ENCODE assay signal across 7 mouse cellular contexts in genomic region chr8:84699861-84700322, GRCm38 (mm10). TPM values are rescaled to one million over a fixed set of nuclear protein-coding genes. Genes with fewer than 3 reads are reported as not detected.
A peak's percentile ranks its signal among the peaks of the same experiment; 100 is the strongest.
DNase-seq lines count a peak whose midpoint lies in the region; ATAC-seq and TF ChIP-seq lines count a peak whose summit lies in the region.

No protein-coding gene starts in this region.

- TF ChIP-seq RAD21 in CH12.LX (IDR thresholded peaks at IDR 0.05; ENCODE audit: low read depth, low read length), result peak; percentile 9; the same call in 1 of the 2 replicates

- 40% methylated on average over 7 of the region's 7 CpGs for WGBS in heart, embryonic 15.5 days
- WGBS in lung, embryonic 15.5 days, result 48% methylated on average over 7 of the region's 7 CpGs

- peak; percentile 39 to 55; a peak in 3 of 4 replicates for TF ChIP-seq CTCF in CH12.LX (conservative IDR thresholded peaks at IDR 0.05 in 1 of 2, IDR thresholded peaks at IDR 0.05 in 1 of 2; ENCODE audit: low read depth in 2 of 2, low read length in 2 of 2)

- H3K27me3 ChIP-seq in CH12.LX (replicated peaks), result no peaks in the 10 kb centered on the region
- H3K27me3 ChIP-seq in erythroblast, embryonic 14.5 days (ENCODE audit: control insufficient read depth), result peaks cover 5% of the 10 kb centered on the region; the same call in 1 of the 2 replicates
- peaks cover 27% of the 10 kb centered on the region for H3K27me3 ChIP-seq in heart, embryonic 15.5 days
- peaks cover 15% of the 10 kb centered on the region; the same call in 1 of the 2 replicates for H3K27me3 ChIP-seq in lung, embryonic 15.5 days

- peaks cover 18% of the 10 kb centered on the region for H3K79me2 ChIP-seq in CH12.LX (replicated peaks; ENCODE audit: control insufficient read depth, extremely low read depth, insufficient read depth, poor library complexity, severe bottlenecking)

- peaks cover 49 to 72% of the 10 kb centered on the region in 2 experiments for H3K36me3 ChIP-seq in CH12.LX (replicated peaks in 1 of 2; ENCODE audit: control insufficient read depth in 1 of 2, insufficient read depth in 1 of 2, low read length in 1 of 2)
- peaks cover 87% of the 10 kb centered on the region for H3K36me3 ChIP-seq in erythroblast, embryonic 14.5 days (ENCODE audit: control insufficient read depth)
- peaks cover 34% of the 10 kb centered on the region for H3K36me3 ChIP-seq in heart, embryonic 15.5 days
- H3K36me3 ChIP-seq in lung, embryonic 15.5 days, result peaks cover 30% of the 10 kb centered on the region

- DNase-seq in CH12.LX (ENCODE audit: extremely low read depth), result peak; percentile 90
- peak; percentile 89 for DNase-seq in kidney, postnatal 14 days
- peak; percentile 56 for DNase-seq in spleen, adult 12 weeks (ENCODE audit: low spot score)

- dilution Hi-C loops in CH12.LX (cut with MboI; ENCODE audit: extremely low pct_ligation_motif_present, extremely low pct_unique_long_range_greater_than_20kb, low sequenced_read_pairs), result no loop called here

- H3K4me2 ChIP-seq in CH12.LX (ENCODE audit: insufficient read depth, low read depth, poor library complexity, severe bottlenecking), result 0 out of 2 replicates have a peak overlapping the region, but pooled peaks have one; percentile 13
- peak overlapping the region; percentile 11; the same call in 1 of the 2 replicates for H3K4me2 ChIP-seq in heart, embryonic 15.5 days
- peak overlapping the region; percentile 16 for H3K4me2 ChIP-seq in lung, embryonic 15.5 days

- peak; percentile 25 for ATAC-seq in activated CD4-positive, CD25-positive, alpha-beta regulatory T cell, adult 4 months
- ATAC-seq in heart, embryonic 15.5 days (replicated peaks; ENCODE audit: insufficient number of reproducible peaks, insufficient read depth, low FRiP score, low read depth), result peak; percentile 48
- ATAC-seq in lung, embryonic 15.5 days (ENCODE audit: borderline replicate concordance, extremely low read depth, low FRiP score, low TSS enrichment), result peak; percentile 32

- TF ChIP-seq POLR2A in CH12.LX (IDR thresholded peaks at IDR 0.05; ENCODE audit: low read depth, low read length), result peak; percentile 41; the same call in 1 of the 2 replicates

- no peaks in the 10 kb centered on the region for H3K9me3 ChIP-seq in CH12.LX (replicated peaks; ENCODE audit: low read length)
- no peaks in the 10 kb centered on the region for H3K9me3 ChIP-seq in erythroblast, embryonic 14.5 days (ENCODE audit: control insufficient read depth, low read length)
- no peaks in the 10 kb centered on the region for H3K9me3 ChIP-seq in heart, embryonic 15.5 days (replicated peaks)
- H3K9me3 ChIP-seq in lung, embryonic 15.5 days, result no peaks in the 10 kb centered on the region

- no peak overlapping the region for H3K4me3 ChIP-seq in CH12.LX (replicated peaks in 1 of 3; ENCODE audit: low read depth in 2 of 3, low read length in 2 of 3, poor library complexity in 1 of 3)
- H3K4me3 ChIP-seq in erythroblast, embryonic 14.5 days (replicated peaks), result peak overlapping the region; percentile 45
- H3K4me3 ChIP-seq in heart, embryonic 15.5 days, result no peak overlapping the region
- no peak overlapping the region for H3K4me3 ChIP-seq in lung, embryonic 15.5 days

- H3K4me1 ChIP-seq in CH12.LX (ENCODE audit: control insufficient read depth in 1 of 2, insufficient read depth in 2 of 2), result peaks cover 14 to 55% of the 10 kb centered on the region in 2 experiments
- peaks cover 68% of the 10 kb centered on the region for H3K4me1 ChIP-seq in erythroblast, embryonic 14.5 days (ENCODE audit: control insufficient read depth)
- peaks cover 41% of the 10 kb centered on the region for H3K4me1 ChIP-seq in heart, embryonic 15.5 days (replicated peaks)
- H3K4me1 ChIP-seq in lung, embryonic 15.5 days, result peaks cover 42% of the 10 kb centered on the region

- H3K27ac ChIP-seq in CH12.LX (ENCODE audit: insufficient read depth, low read depth), result peak overlapping the region; percentile 90
- H3K27ac ChIP-seq in heart, embryonic 15.5 days, result peak overlapping the region; percentile 77
- peak overlapping the region; percentile 84 for H3K27ac ChIP-seq in lung, embryonic 15.5 days

- in situ Hi-C loops in CH12.LX (cut with MboI; ENCODE audit: low pct_ligation_motif_present, low pct_unique_long_range_greater_than_20kb, low sequenced_read_pairs), result no loop called here

- H3K9ac ChIP-seq in CH12.LX (ENCODE audit: insufficient read depth, low read depth), result no peak overlapping the region
- no peak overlapping the region for H3K9ac ChIP-seq in heart, embryonic 15.5 days
- no peak overlapping the region for H3K9ac ChIP-seq in lung, embryonic 15.5 days

- TF ChIP-seq EP300 in CH12.LX (IDR thresholded peaks at IDR 0.05; ENCODE audit: low read length), result peak; percentile 71

TF ChIP-seq in CH12.LX, 34 proteins besides CTCF, POLR2A, EP300 and RAD21 (continues in another document):
- peak; percentile 72 for TF ChIP-seq SIN3A (IDR thresholded peaks at IDR 0.05; ENCODE audit: low read length)
- TF ChIP-seq BHLHE40 (IDR thresholded peaks at IDR 0.05; ENCODE audit: low read depth, low read length), result peak; percentile 55
- no peak; the same call in 1 of the 2 replicates for TF ChIP-seq ZMIZ1 (IDR thresholded peaks at IDR 0.05; ENCODE audit: low read depth, low read length)
- peak; percentile 27; the same call in 1 of the 2 replicates for TF ChIP-seq MAZ (IDR thresholded peaks at IDR 0.05; ENCODE audit: low read depth, low read length)
- peak; percentile 93 for TF ChIP-seq TCF12 (IDR thresholded peaks at IDR 0.05; ENCODE audit: low read depth, low read length)
- no peak for TF ChIP-seq CHD1 (IDR thresholded peaks at IDR 0.05; ENCODE audit: low read depth, low read length)
- TF ChIP-seq HCFC1 (IDR thresholded peaks at IDR 0.05; ENCODE audit: low read depth, low read length), result peak; percentile 56; the same call in 1 of the 2 replicates
- no peak for TF ChIP-seq USF2 (conservative IDR thresholded peaks at IDR 0.05; ENCODE audit: low read depth, low read length)
- TF ChIP-seq KAT2A (IDR thresholded peaks at IDR 0.05; ENCODE audit: insufficient replicate concordance, low read length), result 0 out of 2 replicates have a peak, but pooled peaks have one; percentile 17
- TF ChIP-seq MAX (IDR thresholded peaks at IDR 0.05; ENCODE audit: low read length), result peak; percentile 69
- no peak for TF ChIP-seq USF1 (IDR thresholded peaks at IDR 0.05; ENCODE audit: low read depth, low read length)
- TF ChIP-seq NRF1 (IDR thresholded peaks at IDR 0.05; ENCODE audit: low read depth, low read length), result no peak
- TF ChIP-seq MYC (IDR thresholded peaks at IDR 0.05; ENCODE audit: low read depth, low read length), result 0 out of 2 replicates have a peak, but pooled peaks have one; percentile 73
- TF ChIP-seq ELF1 (IDR thresholded peaks at IDR 0.05; ENCODE audit: low read depth, low read length), result peak; percentile 76
- no peak for TF ChIP-seq TBP (conservative IDR thresholded peaks at IDR 0.05; ENCODE audit: low read depth, low read length)

RNA-seq across cellular contexts. Expression of gene Lyl1, which starts 1.4 kb away (rescaled TPM):
- total RNA-seq in CH12.LX (2012; rRNA removed), result 38.5 and 45.5 TPM in 2 replicates
- 20.3 and 20.6 TPM in 2 replicates for total RNA-seq in CH12.LX (2014; rRNA removed)
- 53.2 and 54.5 TPM in 2 replicates for polyA plus RNA-seq in CH12.LX (2012; ENCODE audit: insufficient read length, low read depth)
- polyA plus RNA-seq in activated CD4-positive, CD25-positive, alpha-beta regulatory T cell, adult 4 months (2017; shearing (Covaris generic)), result 1 to 10 TPM in 1 of 2 experiments, under 1 TPM in 1; 0.85 to 1.2 TPM
- polyA plus RNA-seq in erythroblast, embryonic 14.5 days (2012), result 61.4 and 62.8 TPM in 2 replicates
- 9.2 and 13.2 TPM in 2 replicates for polyA plus RNA-seq in heart, embryonic 15.5 days (2015; fragmentation: Nextera tagmentation; extraction: Ambion mirVana)
- 11.9 and 12.1 TPM in 2 replicates for polyA plus RNA-seq in lung, embryonic 15.5 days (2015; fragmentation: Nextera tagmentation; extraction: Ambion mirVana)

RNA-seq across cellular contexts. Expression of gene Nacc1, which starts 12.2 kb away (rescaled TPM):
- 45.1 and 49.0 TPM in 2 replicates for total RNA-seq in CH12.LX (2012; rRNA removed)
- 21.9 and 23.3 TPM in 2 replicates for total RNA-seq in CH12.LX (2014; rRNA removed)
- polyA plus RNA-seq in CH12.LX (2012; ENCODE audit: insufficient read length, low read depth), result 73.0 and 84.1 TPM in 2 replicates
- 10 to 100 TPM in 1 of 2 experiments, 1 to 10 TPM in 1; 9.4 to 12.5 TPM for polyA plus RNA-seq in activated CD4-positive, CD25-positive, alpha-beta regulatory T cell, adult 4 months (2017; shearing (Covaris generic))
- 7.0 and 8.5 TPM in 2 replicates for polyA plus RNA-seq in erythroblast, embryonic 14.5 days (2012)
- polyA plus RNA-seq in heart, embryonic 15.5 days (2015; fragmentation: Nextera tagmentation; extraction: Ambion mirVana), result 10.7 and 14.6 TPM in 2 replicates
- 20.2 and 21.6 TPM in 2 replicates for polyA plus RNA-seq in lung, embryonic 15.5 days (2015; fragmentation: Nextera tagmentation; extraction: Ambion mirVana)

RNA-seq across cellular contexts. Expression of gene Trmt1, which starts 13.8 kb away (rescaled TPM):
- total RNA-seq in CH12.LX (2012; rRNA removed), result 157 and 160 TPM in 2 replicates
- total RNA-seq in CH12.LX (2014; rRNA removed), result 77.0 and 94.5 TPM in 2 replicates
- polyA plus RNA-seq in CH12.LX (2012; ENCODE audit: insufficient read length, low read depth), result 140 and 157 TPM in 2 replicates
- polyA plus RNA-seq in activated CD4-positive, CD25-positive, alpha-beta regulatory T cell, adult 4 months (2017; shearing (Covaris generic)), result 10 to 100 TPM; 32.6 to 49.8 TPM
- 8.9 and 9.0 TPM in 2 replicates for polyA plus RNA-seq in erythroblast, embryonic 14.5 days (2012)
- polyA plus RNA-seq in heart, embryonic 15.5 days (2015; fragmentation: Nextera tagmentation; extraction: Ambion mirVana), result 40.6 and 47.4 TPM in 2 replicates
- 57.5 and 58.4 TPM in 2 replicates for polyA plus RNA-seq in lung, embryonic 15.5 days (2015; fragmentation: Nextera tagmentation; extraction: Ambion mirVana)

RNA-seq across cellular contexts. Expression of gene G430095P16Rik, which starts 22.9 kb away (rescaled TPM):
- total RNA-seq in CH12.LX (2012; rRNA removed), result 0.17 TPM in 1 of 2 replicates, not detected in the other
- 0.39 TPM in 1 of 2 replicates, not detected in the other for total RNA-seq in CH12.LX (2014; rRNA removed)
- not detected in 2 replicates for polyA plus RNA-seq in CH12.LX (2012; ENCODE audit: insufficient read length, low read depth)
- polyA plus RNA-seq in activated CD4-positive, CD25-positive, alpha-beta regulatory T cell, adult 4 months (2017; shearing (Covaris generic)), result 10 to 100 TPM; 20.2 to 37.5 TPM
- 11.0 and 11.9 TPM in 2 replicates for polyA plus RNA-seq in erythroblast, embryonic 14.5 days (2012)
- 4.5 TPM in 2 replicates for polyA plus RNA-seq in heart, embryonic 15.5 days (2015; fragmentation: Nextera tagmentation; extraction: Ambion mirVana)
- polyA plus RNA-seq in lung, embryonic 15.5 days (2015; fragmentation: Nextera tagmentation; extraction: Ambion mirVana), result 3.4 and 4.4 TPM in 2 replicates

RNA-seq across cellular contexts. Expression of gene Ier2, which starts 37.2 kb away (rescaled TPM):
- total RNA-seq in CH12.LX (2012; rRNA removed) (22.7 and 30.3 TPM in 2 replicates), CH12.LX (2014; rRNA removed) (30.9 and 35.4 TPM in 2 replicates)
- polyA plus RNA-seq in CH12.LX (2012; ENCODE audit: insufficient read length, low read depth), result 25.7 and 26.3 TPM in 2 replicates
- 10 to 100 TPM; 54.7 to 56.1 TPM for polyA plus RNA-seq in activated CD4-positive, CD25-positive, alpha-beta regulatory T cell, adult 4 months (2017; shearing (Covaris generic))
- polyA plus RNA-seq in erythroblast, embryonic 14.5 days (2012), result 17.2 and 18.5 TPM in 2 replicates
- polyA plus RNA-seq in heart, embryonic 15.5 days (2015; fragmentation: Nextera tagmentation; extraction: Ambion mirVana), result 34.9 and 50.5 TPM in 2 replicates
- polyA plus RNA-seq in lung, embryonic 15.5 days (2015; fragmentation: Nextera tagmentation; extraction: Ambion mirVana), result 91.2 and 92.0 TPM in 2 replicates
